In genomic region chr3:129375087-129375486, GRCm38 (mm10) we compare ENCODE assay signal across 20 mouse cellular contexts. TPM values are rescaled to one million over a fixed set of nuclear protein-coding genes. Genes with fewer than 3 reads are reported as not detected.
DNase-seq lines count a peak whose midpoint lies in the region; TF ChIP-seq lines count a peak whose summit lies in the region.
"Had no signal": no experiment of that assay in that cellular context is flagged by ENCODE, and none has a peak within 500 bp of the region (broad histone marks: within the 10 kb centered on the region; RNA-seq: fewer than 3 reads in every experiment).

No protein-coding gene starts in this region.

- H3K4me1 ChIP-seq in heart, embryonic 10.5 days = no peaks in the 10 kb centered on the region
- H3K4me1 ChIP-seq in ES-E14 (ENCODE audit: control insufficient read depth in 2 of 2, insufficient read depth in 2 of 2, low read length in 2 of 2, poor library complexity in 1 of 2) = no peaks in the 10 kb centered on the region
- H3K4me1 ChIP-seq: forebrain, embryonic 12.5 days had no signal

- H3K36me3 ChIP-seq in heart, embryonic 10.5 days = no peaks in the 10 kb centered on the region
- H3K36me3 ChIP-seq in ES-E14 (ENCODE audit: control insufficient read depth, insufficient read depth, low read length, poor library complexity, severe bottlenecking) = no peaks in the 10 kb centered on the region
- H3K36me3 ChIP-seq: embryonic facial prominence, embryonic 10.5 days; embryonic facial prominence, embryonic 12.5 days; forebrain, embryonic 10.5 days; forebrain, embryonic 12.5 days had no signal

- peak; percentile 31 for DNase-seq in heart, adult 11 months
- no peak for DNase-seq in heart, embryonic 10.5 days (ENCODE audit: low spot score)
- no peak for DNase-seq in ES-E14 (ENCODE audit: low read depth, low spot score)
- DNase-seq in cerebellum, adult 18-20 months = no peak
- DNase-seq in layer of hippocampus, postnatal 10 days (ENCODE audit: low spot score in 2 of 2) = no peak
- DNase-seq: adrenal gland, adult 2 months; adrenal gland, postnatal 10 days; adrenal gland, postnatal 25 days; cerebellum, adult 11 months; cerebellum, adult 2 months; cerebellum, adult 9-10 months; cerebellum, postnatal 10 days; cerebellum, postnatal 25 days had no signal

- no peak overlapping the region for H3K4me3 ChIP-seq in heart, embryonic 10.5 days
- H3K4me3 ChIP-seq in ES-E14 (ENCODE audit: insufficient read depth in 1 of 2, low read depth in 1 of 2, low read length in 2 of 2, poor library complexity in 1 of 2, severe bottlenecking in 1 of 2) = no peak overlapping the region
- H3K4me3 ChIP-seq: embryonic facial prominence, embryonic 10.5 days; embryonic facial prominence, embryonic 12.5 days; erythroblast, embryonic 14.5 days; forebrain, embryonic 10.5 days; forebrain, embryonic 12.5 days had no signal

- in situ Hi-C loops in ES-E14 (cut with MboI; ENCODE audit: low sequenced_read_pairs in 2 of 2, unreplicated experiment in 2 of 2) = no loop called here

- H3K27ac ChIP-seq in heart, embryonic 10.5 days = no peak overlapping the region
- no peak overlapping the region for H3K27ac ChIP-seq in ES-E14 (ENCODE audit: insufficient read depth, low read depth, low read length, poor library complexity, severe bottlenecking)
- H3K27ac ChIP-seq: embryonic facial prominence, embryonic 10.5 days; embryonic facial prominence, embryonic 12.5 days; forebrain, embryonic 10.5 days; forebrain, embryonic 12.5 days had no signal

- no peak overlapping the region for H3K9ac ChIP-seq in ES-E14 (ENCODE audit: insufficient read depth, low read depth, low read length, poor library complexity, severe bottlenecking)
- H3K9ac ChIP-seq: embryonic facial prominence, embryonic 12.5 days; forebrain, embryonic 12.5 days had no signal

- no peaks in the 10 kb centered on the region for H3K9me3 ChIP-seq in heart, embryonic 10.5 days
- no peaks in the 10 kb centered on the region for H3K9me3 ChIP-seq in ES-E14 (ENCODE audit: control insufficient read depth, insufficient read depth, low read depth, low read length)
- H3K9me3 ChIP-seq: embryonic facial prominence, embryonic 10.5 days; embryonic facial prominence, embryonic 12.5 days; forebrain, embryonic 10.5 days; forebrain, embryonic 12.5 days had no signal

- H3K27me3 ChIP-seq in heart, embryonic 10.5 days (ENCODE audit: insufficient read depth, poor library complexity, severe bottlenecking) = no peaks in the 10 kb centered on the region
- H3K27me3 ChIP-seq: embryonic facial prominence, embryonic 12.5 days; forebrain, embryonic 12.5 days had no signal

- 84% methylated on average over 3 of the region's 3 CpGs for WGBS in heart, embryonic 10.5 days

TF ChIP-seq in ES-E14, 5 proteins besides CTCF, POLR2A, EP300 and RAD21:
- no peak for TF ChIP-seq CHD2 (IDR thresholded peaks at IDR 0.05; ENCODE audit: low read depth, low read length)
- TF ChIP-seq ZNF384 (IDR thresholded peaks at IDR 0.05; ENCODE audit: low read depth, low read length) = no peak
- 0 out of 2 replicates have a peak, but pooled peaks have one; percentile 62 for TF ChIP-seq MAFK (IDR thresholded peaks at IDR 0.05; ENCODE audit: insufficient read depth, low read depth, low read length)
- no peak for TF ChIP-seq HCFC1 (IDR thresholded peaks at IDR 0.05; ENCODE audit: borderline replicate concordance, insufficient read depth, low read length)

RNA-seq across cellular contexts. Expression of gene Enpep, which starts 42.6 kb away (rescaled TPM):
- 5.1 and 8.8 TPM in 2 replicates for polyA plus RNA-seq in heart, embryonic 10.5 days (2016; fragmentation: Nextera tagmentation; extraction: Ambion mirVana)
- total RNA-seq in ES-E14 (2012; rRNA removed) = 0.16 and 0.54 TPM in 2 replicates
- 1 to 10 TPM; 1.8 to 1.9 TPM for total RNA-seq in layer of hippocampus, postnatal 10 days (2021)
- total RNA-seq: MEL had no signal
- polyA plus RNA-seq: C2C12; erythroblast, embryonic 14.5 days; forebrain, embryonic 10.5 days had no signal
